Mouse (Mus musculus): ENCODE results near the gene Fgd4. TPM values are rescaled to one million over a fixed set of nuclear protein-coding genes. Genes with fewer than 3 reads are reported as not detected.

Fgd4 gene
- polyA plus RNA-seq, 1 experiment: 0.11 TPM

DNA sequence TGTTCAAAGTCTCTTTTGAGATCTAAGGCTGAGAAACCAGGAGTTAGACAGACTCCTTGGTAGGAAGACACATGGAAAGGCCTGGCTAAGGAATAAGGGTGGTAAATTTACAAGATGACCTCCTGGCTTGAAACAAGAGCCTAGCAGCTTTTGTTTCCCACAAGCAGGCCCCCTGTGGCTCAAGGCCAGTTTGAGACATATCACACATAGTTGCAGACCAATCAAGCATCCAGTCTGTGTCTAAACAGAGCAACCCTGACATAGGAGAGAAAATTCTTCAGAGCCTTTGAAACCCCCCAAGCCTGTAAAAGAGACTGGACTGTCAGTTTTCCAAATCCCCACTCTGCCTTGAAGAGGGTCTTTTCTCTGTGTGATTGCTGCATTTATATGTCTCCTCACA, 7.7 kb downstream of the Fgd4 start:
- Histone ChIP-seq H3K36me3 (ENCODE audit: control insufficient read depth, insufficient read depth) (no peaks in the 10 kb centered on the region), H3K79me3 (ENCODE audit: low read depth) (no peaks in the 10 kb centered on the region), H3K27me3 (ENCODE audit: control insufficient read depth, insufficient read depth, insufficient read length) (no peaks in the 10 kb centered on the region), H3K79me2 (ENCODE audit: control insufficient read depth, insufficient read depth) (no peaks in the 10 kb centered on the region), H3K4me3 (ENCODE audit: insufficient read depth, poor library complexity, severe bottlenecking) (no peak overlapping the region), H3ac (ENCODE audit: control insufficient read depth, insufficient read length, low read depth) (no peak overlapping the region)
- no peak for TF ChIP-seq MAX (IDR thresholded peaks at IDR 0.05)

DNA sequence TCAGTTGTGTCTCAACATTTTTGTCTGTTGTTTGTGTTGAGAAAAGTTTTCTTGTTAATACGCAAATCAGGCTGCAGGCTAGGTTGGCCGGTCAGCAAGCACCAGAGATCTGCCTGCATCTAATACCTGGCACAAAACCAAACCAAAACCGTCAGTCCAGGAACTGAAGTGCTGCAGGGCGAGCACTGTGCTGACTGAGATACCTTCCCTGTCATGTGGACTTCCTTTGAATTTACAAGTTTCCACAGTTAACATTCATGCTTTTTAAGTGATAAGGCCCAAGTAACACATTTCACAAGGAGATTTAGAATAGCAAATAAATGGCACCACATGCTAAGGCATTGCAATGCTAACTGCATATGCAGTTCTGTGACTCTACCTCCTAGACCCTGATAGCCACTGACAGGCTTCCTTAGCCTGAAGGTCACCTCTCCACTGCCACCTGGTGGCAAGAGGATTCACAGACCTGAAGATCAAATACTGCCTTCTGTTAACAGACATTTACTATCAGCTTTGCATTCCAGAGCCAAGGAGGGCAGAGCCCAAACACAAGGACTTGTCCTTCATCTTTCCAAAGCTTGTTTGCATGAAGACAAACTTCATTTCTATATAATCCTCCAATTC, 15.8 kb downstream of the Fgd4 start:
- Histone ChIP-seq H3K27me3 (ENCODE audit: control insufficient read depth, insufficient read depth, insufficient read length) (no peaks in the 10 kb centered on the region), H3K36me3 (ENCODE audit: control insufficient read depth, insufficient read depth) (no peaks in the 10 kb centered on the region), H3ac (ENCODE audit: control insufficient read depth, insufficient read length, low read depth) (no peak overlapping the region), H3K4me3 (ENCODE audit: insufficient read depth, poor library complexity, severe bottlenecking) (no peak overlapping the region), H3K79me2 (ENCODE audit: control insufficient read depth, insufficient read depth) (no peaks in the 10 kb centered on the region), H3K79me3 (ENCODE audit: low read depth) (no peaks in the 10 kb centered on the region)
- TF ChIP-seq MYOG (IDR thresholded peaks at IDR 0.05; ENCODE audit: control insufficient read depth, extremely low read depth, insufficient read length) (no peak), FOSL1 (IDR thresholded peaks at IDR 0.05; ENCODE audit: insufficient read depth, low read length, poor library complexity, severe bottlenecking) (no peak), CTCF (IDR thresholded peaks at IDR 0.05; ENCODE audit: control insufficient read depth, insufficient read depth, insufficient read length) (peak; percentile 46)

DNA sequence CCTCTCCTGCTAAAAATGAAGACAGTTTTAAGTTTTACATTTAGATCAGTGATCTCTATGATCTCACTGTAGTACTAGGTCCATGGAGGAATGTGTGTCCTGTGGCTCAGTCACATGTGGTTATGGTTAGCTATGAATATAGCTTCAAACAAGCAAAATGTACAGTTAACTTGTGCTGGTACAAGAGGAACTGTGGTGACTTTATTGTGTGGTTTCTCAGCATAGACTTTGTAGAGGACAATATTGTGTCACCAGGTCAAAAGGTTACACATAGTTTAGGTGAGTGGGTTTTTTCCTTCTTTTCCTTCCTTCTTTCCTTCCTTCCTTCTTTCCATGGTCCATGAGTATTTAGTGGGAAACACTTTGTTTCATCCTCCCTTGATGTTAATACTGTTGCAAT, 23.8 kb downstream of the Fgd4 start:
- Histone ChIP-seq H3K79me3 (ENCODE audit: low read depth) (no peaks in the 10 kb centered on the region), H3K27me3 (ENCODE audit: control insufficient read depth, insufficient read depth, insufficient read length) (no peaks in the 10 kb centered on the region), H3K4me3 (ENCODE audit: insufficient read depth, poor library complexity, severe bottlenecking) (no peak overlapping the region), H3K79me2 (ENCODE audit: control insufficient read depth, insufficient read depth) (no peaks in the 10 kb centered on the region), H3ac (ENCODE audit: control insufficient read depth, insufficient read length, low read depth) (no peak overlapping the region), H3K36me3 (ENCODE audit: control insufficient read depth, insufficient read depth) (no peaks in the 10 kb centered on the region)
- no peak for TF ChIP-seq MYOD1 (IDR thresholded peaks at IDR 0.05; ENCODE audit: control insufficient read depth, insufficient read length, low read depth)
- no peak for TF ChIP-seq CTCF (IDR thresholded peaks at IDR 0.05; ENCODE audit: control insufficient read depth, insufficient read depth, insufficient read length)
- no peak for TF ChIP-seq MAX (IDR thresholded peaks at IDR 0.05)
- TF ChIP-seq MYOG (IDR thresholded peaks at IDR 0.05; ENCODE audit: control insufficient read depth, extremely low read depth, insufficient read length): no peak
- no peak for TF ChIP-seq FOSL1 (IDR thresholded peaks at IDR 0.05; ENCODE audit: insufficient read depth, low read length, poor library complexity, severe bottlenecking)
- no peak for TF ChIP-seq CEBPB (IDR thresholded peaks at IDR 0.05; ENCODE audit: low read depth)
- TF ChIP-seq USF1 (IDR thresholded peaks at IDR 0.05; ENCODE audit: low read depth): no peak

DNA sequence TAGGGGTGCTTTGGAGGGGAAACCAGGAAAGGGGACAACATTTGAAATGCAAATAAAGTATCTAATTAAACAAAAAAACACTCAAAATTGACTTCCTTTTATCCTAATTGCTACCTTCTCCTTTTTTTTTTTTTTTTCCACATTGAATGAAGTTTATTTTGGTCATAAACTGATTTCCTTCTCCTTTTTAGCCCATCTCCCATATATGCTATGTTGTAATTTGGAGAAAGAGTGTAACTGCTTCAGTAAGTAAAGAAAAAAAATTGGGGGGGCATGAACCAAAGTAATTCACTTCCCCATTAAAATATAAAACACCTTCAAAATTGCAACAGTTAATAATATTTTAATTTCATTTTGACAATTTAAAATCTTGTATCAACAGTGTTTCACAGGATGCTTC, 25.8 kb downstream of the Fgd4 start:
- TF ChIP-seq USF1 (IDR thresholded peaks at IDR 0.05; ENCODE audit: low read depth): no peak
- TF ChIP-seq MAX (IDR thresholded peaks at IDR 0.05): no peak
- TF ChIP-seq CTCF (IDR thresholded peaks at IDR 0.05; ENCODE audit: control insufficient read depth, insufficient read depth, insufficient read length): no peak
- no peak for TF ChIP-seq MYOD1 (IDR thresholded peaks at IDR 0.05; ENCODE audit: control insufficient read depth, insufficient read length, low read depth)
- no peak for TF ChIP-seq FOSL1 (IDR thresholded peaks at IDR 0.05; ENCODE audit: insufficient read depth, low read length, poor library complexity, severe bottlenecking)
- TF ChIP-seq CEBPB (IDR thresholded peaks at IDR 0.05; ENCODE audit: low read depth): no peak
- TF ChIP-seq MYOG (IDR thresholded peaks at IDR 0.05; ENCODE audit: control insufficient read depth, extremely low read depth, insufficient read length): no peak
- H3K79me3 ChIP-seq (ENCODE audit: low read depth): no peaks in the 10 kb centered on the region
- H3K79me2 ChIP-seq (ENCODE audit: control insufficient read depth, insufficient read depth): no peaks in the 10 kb centered on the region
- H3ac ChIP-seq (ENCODE audit: control insufficient read depth, insufficient read length, low read depth): no peak overlapping the region
- no peaks in the 10 kb centered on the region for H3K36me3 ChIP-seq (ENCODE audit: control insufficient read depth, insufficient read depth)
- no peaks in the 10 kb centered on the region for H3K27me3 ChIP-seq (ENCODE audit: control insufficient read depth, insufficient read depth, insufficient read length)
- H3K4me3 ChIP-seq (ENCODE audit: insufficient read depth, poor library complexity, severe bottlenecking): no peak overlapping the region

DNA sequence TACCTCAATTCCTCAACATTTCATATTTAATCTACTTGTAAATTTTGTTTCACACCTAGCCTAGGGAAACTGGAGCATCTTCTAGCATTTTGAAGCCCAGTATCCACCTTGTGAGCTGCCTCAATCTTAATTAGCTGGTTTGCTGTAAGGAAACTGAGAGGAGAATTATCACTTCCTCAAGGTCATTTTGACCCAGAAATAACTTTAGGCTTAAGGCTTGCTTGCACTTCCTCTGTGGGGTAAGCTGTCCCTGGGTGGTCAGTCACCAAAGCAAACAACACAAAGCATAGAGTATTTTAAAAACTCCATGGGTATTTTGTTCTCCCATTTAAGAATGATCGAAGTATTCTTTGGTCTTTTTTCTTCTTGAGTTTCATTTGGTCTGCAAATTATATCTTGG, 27.2 kb downstream of the Fgd4 start:
- Histone ChIP-seq H3K79me3 (ENCODE audit: low read depth) (no peaks in the 10 kb centered on the region), H3K79me2 (ENCODE audit: control insufficient read depth, insufficient read depth) (no peaks in the 10 kb centered on the region), H3K27me3 (ENCODE audit: control insufficient read depth, insufficient read depth, insufficient read length) (no peaks in the 10 kb centered on the region), H3K4me3 (ENCODE audit: insufficient read depth, poor library complexity, severe bottlenecking) (no peak overlapping the region), H3ac (ENCODE audit: control insufficient read depth, insufficient read length, low read depth) (no peak overlapping the region), H3K36me3 (ENCODE audit: control insufficient read depth, insufficient read depth) (no peaks in the 10 kb centered on the region)
- no peak for TF ChIP-seq MAX (IDR thresholded peaks at IDR 0.05)
- TF ChIP-seq MYOD1 (IDR thresholded peaks at IDR 0.05; ENCODE audit: control insufficient read depth, insufficient read length, low read depth): no peak
- no peak for TF ChIP-seq CTCF (IDR thresholded peaks at IDR 0.05; ENCODE audit: control insufficient read depth, insufficient read depth, insufficient read length)
- TF ChIP-seq CEBPB (IDR thresholded peaks at IDR 0.05; ENCODE audit: low read depth): no peak
- no peak for TF ChIP-seq USF1 (IDR thresholded peaks at IDR 0.05; ENCODE audit: low read depth)
- no peak for TF ChIP-seq MYOG (IDR thresholded peaks at IDR 0.05; ENCODE audit: control insufficient read depth, extremely low read depth, insufficient read length)
- TF ChIP-seq FOSL1 (IDR thresholded peaks at IDR 0.05; ENCODE audit: insufficient read depth, low read length, poor library complexity, severe bottlenecking): no peak

DNA sequence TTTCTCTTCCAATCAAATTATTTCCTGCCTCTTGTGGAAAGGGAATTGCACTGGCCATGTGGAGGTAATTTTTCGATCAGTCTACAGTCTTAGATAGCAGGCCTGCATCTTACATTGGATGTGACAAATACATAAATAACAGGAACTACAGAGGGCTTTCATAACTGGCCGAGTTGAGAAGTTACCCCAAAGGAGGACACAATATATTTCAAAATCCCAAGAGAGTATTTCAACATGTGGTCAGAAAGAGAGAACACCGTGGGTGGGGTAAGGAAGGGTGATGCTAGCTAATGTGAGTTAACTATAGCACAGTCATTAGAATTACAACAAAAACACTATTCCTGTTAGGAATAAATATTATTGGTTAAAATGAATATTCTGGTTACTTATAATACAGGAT, 29.0 kb downstream of the Fgd4 start:
- H3K79me2 ChIP-seq (ENCODE audit: control insufficient read depth, insufficient read depth): no peaks in the 10 kb centered on the region
- no peaks in the 10 kb centered on the region for H3K36me3 ChIP-seq (ENCODE audit: control insufficient read depth, insufficient read depth)
- no peaks in the 10 kb centered on the region for H3K79me3 ChIP-seq (ENCODE audit: low read depth)
- H3K4me3 ChIP-seq (ENCODE audit: insufficient read depth, poor library complexity, severe bottlenecking): no peak overlapping the region
- TF ChIP-seq CEBPB (IDR thresholded peaks at IDR 0.05; ENCODE audit: low read depth) (no peak), FOSL1 (IDR thresholded peaks at IDR 0.05; ENCODE audit: insufficient read depth, low read length, poor library complexity, severe bottlenecking) (no peak), CTCF (IDR thresholded peaks at IDR 0.05; ENCODE audit: control insufficient read depth, insufficient read depth, insufficient read length) (no peak), USF1 (IDR thresholded peaks at IDR 0.05; ENCODE audit: low read depth) (no peak), MYOD1 (IDR thresholded peaks at IDR 0.05; ENCODE audit: control insufficient read depth, insufficient read length, low read depth) (no peak), MYOG (IDR thresholded peaks at IDR 0.05; ENCODE audit: control insufficient read depth, extremely low read depth, insufficient read length) (no peak), MAX (IDR thresholded peaks at IDR 0.05) (no peak)
- H3ac ChIP-seq (ENCODE audit: control insufficient read depth, insufficient read length, low read depth): no peak overlapping the region
- no peaks in the 10 kb centered on the region for H3K27me3 ChIP-seq (ENCODE audit: control insufficient read depth, insufficient read depth, insufficient read length)

Measured in C2C12 (cell line).